Mouse (Mus musculus): ENCODE results near the gene Atpif1.

DNA sequence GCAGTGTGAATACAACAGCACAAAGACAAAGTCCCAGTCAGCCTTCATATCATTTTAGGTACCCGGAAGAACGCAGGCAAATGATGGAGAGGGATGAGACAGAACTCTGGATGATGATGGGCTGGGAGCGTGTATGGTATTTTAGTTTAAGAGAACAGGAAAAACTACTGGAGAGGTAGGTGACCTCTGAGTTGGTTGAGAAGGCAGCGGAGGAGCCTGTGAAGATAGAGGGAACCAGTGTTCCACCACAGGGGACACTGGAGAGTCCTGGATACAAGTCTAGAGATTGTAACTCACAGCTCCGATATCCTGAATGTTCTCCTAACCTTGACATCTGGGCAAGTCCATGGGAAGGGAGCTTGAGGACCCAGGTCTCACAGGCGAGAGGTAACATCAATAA lies 27.2 kb downstream of the Atpif1 start:
- TF ChIP-seq POLR2A (IDR thresholded peaks at IDR 0.05; ENCODE audit: low read depth, low read length): no peak
- TF ChIP-seq CTCF (IDR thresholded peaks at IDR 0.05; ENCODE audit: extremely low read depth, insufficient read depth, insufficient read length, insufficient replicate concordance): no peak

Measured in spleen, adult 2 months (tissue).